Comparison of ENCODE assay signal across 10 mouse cellular contexts in the genomic region with DNA sequence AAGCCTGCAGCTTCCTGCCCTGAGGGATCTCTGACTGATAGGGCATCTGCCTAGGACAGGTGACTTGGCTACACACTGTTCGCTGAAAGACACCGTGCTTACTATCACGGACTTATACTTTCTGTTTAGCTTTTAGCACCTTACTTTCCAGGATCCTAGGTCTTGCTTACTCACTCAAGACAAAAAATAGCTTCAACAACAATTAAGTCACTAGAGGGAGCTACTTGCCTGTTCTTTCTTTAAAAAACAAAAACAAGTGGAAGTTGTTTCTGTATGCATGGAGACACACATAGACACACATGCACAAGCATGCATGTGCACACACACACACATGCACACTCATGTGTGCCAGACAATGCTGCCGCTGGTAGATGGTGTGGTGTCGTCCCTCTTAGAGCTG. TPM values are rescaled to one million over a fixed set of nuclear protein-coding genes. Genes with fewer than 3 reads are reported as not detected.
DNase-seq lines count a peak whose midpoint lies in the region; ATAC-seq and TF ChIP-seq lines count a peak whose summit lies in the region.
"Had no signal": no experiment of that assay in that cellular context is flagged by ENCODE, and none has a peak within 500 bp of the region (broad histone marks: within the 10 kb centered on the region; RNA-seq: fewer than 3 reads in every experiment).

No protein-coding gene starts in this region.

- peak; percentile 29; the same call in 1 of the 2 replicates for TF ChIP-seq CTCF in cerebellum, adult 2 months (IDR thresholded peaks at IDR 0.05; ENCODE audit: borderline replicate concordance, insufficient read depth, low read depth, low read length)
- TF ChIP-seq CTCF in lung, postnatal 0 days (IDR thresholded peaks at IDR 0.05): peak; percentile 63

- no peaks in the 10 kb centered on the region for H3K4me1 ChIP-seq in cerebellum, adult 2 months (ENCODE audit: control insufficient read depth, insufficient read depth, low read length)
- H3K4me1 ChIP-seq in lung, postnatal 0 days (ENCODE audit: insufficient read depth, low read depth, low read length): peaks cover 4% of the 10 kb centered on the region; the same call in 1 of the 2 replicates
- H3K4me1 ChIP-seq in forebrain, embryonic 12.5 days: peaks cover 16% of the 10 kb centered on the region

- H3K27ac ChIP-seq in cerebellum, adult 2 months (ENCODE audit: insufficient read depth, low read length): no peak overlapping the region
- no peak overlapping the region for H3K27ac ChIP-seq in lung, postnatal 0 days (ENCODE audit: low read length)
- no peak overlapping the region for H3K27ac ChIP-seq in forebrain, embryonic 12.5 days
- H3K27ac ChIP-seq: neural tube, embryonic 13.5 days had no signal

- no peak overlapping the region for H3K4me3 ChIP-seq in cerebellum, adult 2 months (replicated peaks; ENCODE audit: insufficient read depth, low read depth, low read length)
- H3K4me3 ChIP-seq in lung, postnatal 0 days (ENCODE audit: low read depth, low read length): 0 out of 2 replicates have a peak overlapping the region, but pooled peaks have one; percentile 14
- H3K4me3 ChIP-seq in forebrain, embryonic 12.5 days (replicated peaks): no peak overlapping the region
- H3K4me3 ChIP-seq: neural tube, embryonic 13.5 days had no signal

- no peak for TF ChIP-seq EP300 in lung, postnatal 0 days (IDR thresholded peaks at IDR 0.05)

- DNase-seq in cerebellum, adult 2 months: peak in 1 of 2 experiments; percentile 46
- no peak for DNase-seq in cerebellum, adult 11-12 months
- DNase-seq in lung, postnatal 0 days (ENCODE audit: low spot score): peak; percentile 78
- DNase-seq in lung, postnatal 4 days: no peak
- peak; percentile 84 for DNase-seq in induced T-regulatory cell, adult 2 months (ENCODE audit: low read depth)
- DNase-seq in retina, postnatal 1 day: peak; percentile 58
- DNase-seq: gastrocnemius, postnatal 10 days had no signal

- no peak overlapping the region for H3K9ac ChIP-seq in lung, postnatal 0 days (replicated peaks; ENCODE audit: low read depth)
- no peak overlapping the region for H3K9ac ChIP-seq in forebrain, embryonic 12.5 days
- H3K9ac ChIP-seq: neural tube, embryonic 13.5 days had no signal

- H3K27me3 ChIP-seq in cerebellum, adult 2 months (ENCODE audit: control insufficient read depth, insufficient read depth, low read length): no peaks in the 10 kb centered on the region; the same call in 1 of the 2 replicates
- H3K27me3 ChIP-seq in lung, postnatal 0 days (replicated peaks; ENCODE audit: insufficient read depth, low read length): no peaks in the 10 kb centered on the region
- peaks cover 38% of the 10 kb centered on the region for H3K27me3 ChIP-seq in forebrain, embryonic 12.5 days

- no peaks in the 10 kb centered on the region for H3K9me3 ChIP-seq in lung, postnatal 0 days (ENCODE audit: low read length)
- H3K9me3 ChIP-seq in forebrain, embryonic 12.5 days: no peaks in the 10 kb centered on the region
- H3K9me3 ChIP-seq: neural tube, embryonic 13.5 days had no signal

- WGBS in cerebellum, adult 2 months: 32% methylated on average over 5 of the region's 5 CpGs
- 39% methylated on average over 5 of the region's 5 CpGs for WGBS in lung, postnatal 0 days
- 50% methylated on average over 5 of the region's 5 CpGs for WGBS in forebrain, embryonic 12.5 days

- H3K4me2 ChIP-seq in lung, postnatal 0 days (replicated peaks; ENCODE audit: low read depth, low read length): 0 out of 2 replicates have a peak overlapping the region, but pooled peaks have one; percentile 27
- no peak overlapping the region for H3K4me2 ChIP-seq in forebrain, embryonic 12.5 days
- H3K4me2 ChIP-seq: neural tube, embryonic 13.5 days had no signal

- no peak for ATAC-seq in lung, postnatal 0 days
- no peak for ATAC-seq in forebrain, embryonic 12.5 days (ENCODE audit: low FRiP score)
- no peak for ATAC-seq in granulocyte monocyte progenitor cell, adult 5-6 weeks (replicated peaks; ENCODE audit: poor library complexity, severe bottlenecking)

- H3K36me3 ChIP-seq in lung, postnatal 0 days (ENCODE audit: insufficient read depth, low read length): no peaks in the 10 kb centered on the region
- H3K36me3 ChIP-seq in forebrain, embryonic 12.5 days (replicated peaks): no peaks in the 10 kb centered on the region
- H3K36me3 ChIP-seq: neural tube, embryonic 13.5 days had no signal

- no peak for TF ChIP-seq POLR2A in cerebellum, adult 2 months (IDR thresholded peaks at IDR 0.05; ENCODE audit: borderline replicate concordance, insufficient read depth, low read length)

RNA-seq across cellular contexts. Expression of a gene that starts 3.9 kb away (rescaled TPM):
- polyA plus RNA-seq in cerebellum, adult 2 months (2012; rRNA removed): 5.3 and 6.2 TPM in 2 replicates
- 14.4 TPM in 2 replicates for polyA plus RNA-seq in lung, postnatal 0 days (2015; fragmentation: Nextera tagmentation; extraction: Ambion mirVana)
- polyA plus RNA-seq in forebrain, embryonic 12.5 days (2016; fragmentation: Nextera tagmentation; extraction: Ambion mirVana): 0.33 and 0.45 TPM in 2 replicates
- 1.2 TPM in 1 of 2 replicates, not detected in the other for total RNA-seq in granulocyte monocyte progenitor cell, adult 5-6 weeks (2014; fragmentation: Nextera tagmentation)
- total RNA-seq in granulocyte monocyte progenitor cell, adult 5-6 weeks (2017): 0.65 and 0.72 TPM in 2 replicates

RNA-seq across cellular contexts. Expression of a gene that starts 24.8 kb away (rescaled TPM):
- polyA plus RNA-seq in cerebellum, adult 2 months (2012; rRNA removed): 102 and 103 TPM in 2 replicates
- polyA plus RNA-seq in lung, postnatal 0 days (2015; fragmentation: Nextera tagmentation; extraction: Ambion mirVana): 14.8 and 19.8 TPM in 2 replicates
- 19.2 and 19.6 TPM in 2 replicates for polyA plus RNA-seq in forebrain, embryonic 12.5 days (2016; fragmentation: Nextera tagmentation; extraction: Ambion mirVana)
- total RNA-seq in granulocyte monocyte progenitor cell, adult 5-6 weeks (2014; fragmentation: Nextera tagmentation): 15.8 and 21.4 TPM in 2 replicates
- total RNA-seq in granulocyte monocyte progenitor cell, adult 5-6 weeks (2017): 2.2 and 5.0 TPM in 2 replicates

RNA-seq across cellular contexts. Expression of a gene that starts 59.0 kb away (rescaled TPM):
- 0.11 TPM in 1 of 2 replicates, not detected in the other for polyA plus RNA-seq in cerebellum, adult 2 months (2012; rRNA removed)
- polyA plus RNA-seq in lung, postnatal 0 days (2015; fragmentation: Nextera tagmentation; extraction: Ambion mirVana): not detected in 2 replicates
- not detected in 2 replicates for polyA plus RNA-seq in forebrain, embryonic 12.5 days (2016; fragmentation: Nextera tagmentation; extraction: Ambion mirVana)
- not detected in 2 replicates for total RNA-seq in granulocyte monocyte progenitor cell, adult 5-6 weeks (2014; fragmentation: Nextera tagmentation)
- not detected in 2 replicates for total RNA-seq in granulocyte monocyte progenitor cell, adult 5-6 weeks (2017)
- polyA plus RNA-seq: neural tube, embryonic 13.5 days had no signal

Comparison
In these comparisons a context has a peak if more than half of its experiments do, and no peak if none do; other contexts are left out.
1. DNase-seq: peak in lung, postnatal 0 days (single experiment), induced T-regulatory cell, adult 2 months (single experiment) and retina, postnatal 1 day (single experiment); none in cerebellum, adult 11-12 months (single experiment) and lung, postnatal 4 days (0 of 2).